Mouse (Mus musculus) central nervous system, embryonic 14 days (tissue): ENCODE measurements around the gene Suz12. TPM values are rescaled to one million over a fixed set of nuclear protein-coding genes. Genes with fewer than 3 reads are reported as not detected.

Experiments
- polyA plus RNA-seq: library from polyadenylated mRNA; depleted of rRNA; stranded (reverse); fragments of >200 nt; gene quantifications from 2 replicates; pipeline ENCODE4 v1.2.3, GENCODE M21; 2012; rRNA removed

Suz12 gene
- 29.5 and 38.0 TPM in 2 replicates for polyA plus RNA-seq

GRCm38 (mm10) chr11:79992592-79993355 lies at the start of gene Suz12:
TSS of gene Suz12 (plus strand) at chr11:79993106.

GRCm38 (mm10) chr11:79962125-79962876 lies 30.6 kb upstream of the Suz12 start, which contains the start of gene Utp6:
TSS of gene Utp6 (minus strand) at chr11:79962390.

GRCm38 (mm10) chr11:80080826-80081728 lies 88.2 kb downstream of the Suz12 start, which contains the start of gene Crlf3:
TSS of gene Crlf3 (minus strand) at chr11:80080991.

Other genes with a start within 250 kb of the Suz12 start
- gene Utp6, start 30.7 kb upstream of the Suz12 start, polyA plus RNA-seq: 32.4 TPM in 2 replicates
- gene Crlf3, start 87.9 kb downstream of the Suz12 start, polyA plus RNA-seq: 15.9 and 19.1 TPM in 2 replicates
- 10.5 and 10.6 TPM in 2 replicates for gene Atad5, start 96.3 kb downstream of the Suz12 start, polyA plus RNA-seq
- gene Tefm, start 149.1 kb downstream of the Suz12 start, polyA plus RNA-seq: 14.0 and 15.6 TPM in 2 replicates
- gene Adap2, start 161.0 kb downstream of the Suz12 start, polyA plus RNA-seq: 1.8 and 1.9 TPM in 2 replicates
- 2.2 and 3.1 TPM in 2 replicates for gene Rnf135, start 190.7 kb downstream of the Suz12 start, polyA plus RNA-seq
- 45.6 and 48.5 TPM in 2 replicates for gene Rhot1, start 215.9 kb downstream of the Suz12 start, polyA plus RNA-seq